Mouse (Mus musculus) CH12.LX (cell line): ENCODE results near the gene Tmem63b. TPM values are rescaled to one million over a fixed set of nuclear protein-coding genes. Genes with fewer than 3 reads are reported as not detected.
A peak's percentile ranks its signal among the peaks of the same experiment; 100 is the strongest.

Experiments
- DNase-seq: peaks from one replicate; pipeline ENCODE4 v3.0.0-alpha.2; 2013; ENCODE audit errors: extremely low read depth
- H3K27ac ChIP-seq: 2 replicates; pipeline ENCODE4 v1.5.1; 2012; ENCODE audit warnings: low read depth, mild to moderate bottlenecking, control low read depth, moderate library complexity; ENCODE audit not compliant: insufficient read depth
- H3K27me3 ChIP-seq: replicated peaks from 2 replicates; pipeline ENCODE3; 2012; ENCODE audit warnings: inconsistent platforms
- H3K36me3 ChIP-seq, 2 experiments: replicated peaks in 1 of 2; 2 replicates each; pipeline versions ENCODE3 to v1.6.1; 2012; ENCODE audit warnings: inconsistent platforms in 1 of 2, low read length in 1 of 2, mild to moderate bottlenecking in 1 of 2, mixed read lengths in 1 of 2, moderate library complexity in 1 of 2; ENCODE audit not compliant: control insufficient read depth in 1 of 2, insufficient read depth in 1 of 2
- H3K4me1 ChIP-seq, 2 experiments: 2 replicates each; pipeline ENCODE4 v1.6.1; 2012; ENCODE audit warnings: inconsistent platforms in 1 of 2, moderate library complexity in 1 of 2; ENCODE audit not compliant: insufficient read depth in 2 of 2, control insufficient read depth in 1 of 2
- H3K4me2 ChIP-seq: 2 replicates; pipeline ENCODE4 v1.6.1; 2012; ENCODE audit warnings: low read depth, mild to moderate bottlenecking, control low read depth; ENCODE audit not compliant: poor library complexity, insufficient read depth, severe bottlenecking
- H3K4me3 ChIP-seq, 3 experiments: fragments of 150-350 bp in 1 of 3; sonication (generic) in 1 of 3; replicated peaks in 1 of 3; 2 replicates each; pipeline versions ENCODE3 to v1.5.1; 2011 to 2012; ENCODE audit warnings: low read depth in 2 of 3, low read length in 2 of 3, mild to moderate bottlenecking in 2 of 3, moderate library complexity in 2 of 3, control low read depth in 1 of 3, improper control_type of control experiment in 1 of 3, inconsistent platforms in 1 of 3, mixed read lengths in 1 of 3; ENCODE audit not compliant: poor library complexity in 1 of 3
- H3K79me2 ChIP-seq: replicated peaks from 2 replicates; pipeline ENCODE4 v1.6.1; 2012; ENCODE audit warnings: mild to moderate bottlenecking, moderate library complexity; ENCODE audit not compliant: control insufficient read depth, poor library complexity, insufficient read depth, severe bottlenecking; ENCODE audit errors: extremely low read depth
- H3K9ac ChIP-seq: 2 replicates; pipeline ENCODE4 v1.6.1; 2012; ENCODE audit warnings: low read depth, mild to moderate bottlenecking, control low read depth, moderate library complexity; ENCODE audit not compliant: insufficient read depth
- H3K9me3 ChIP-seq: replicated peaks from 2 replicates; pipeline ENCODE3; 2012; ENCODE audit warnings: low read length, inconsistent platforms, mixed read lengths
- BHLHE40 ChIP-seq: IDR thresholded peaks from 2 replicates; pipeline ENCODE4 v1.6.1; 2011; ENCODE audit warnings: mild to moderate bottlenecking, low read depth, low read length, improper control_type of control experiment
- CTCF ChIP-seq, 2 experiments: IDR thresholded peaks in 1 of 2; conservative IDR thresholded peaks in 1 of 2; 2 replicates each; pipeline ENCODE4 v1.5.1; 2011 to 2012; ENCODE audit warnings: low read depth in 2 of 2, low read length in 2 of 2, improper control_type of control experiment in 1 of 2, inconsistent platforms in 1 of 2, mild to moderate bottlenecking in 1 of 2, moderate library complexity in 1 of 2
- E2F4 ChIP-seq: IDR thresholded peaks from 2 replicates; pipeline ENCODE4 v1.6.1; 2011; ENCODE audit warnings: low read depth, low read length, improper control_type of control experiment; ENCODE audit not compliant: insufficient replicate concordance
- EP300 ChIP-seq: IDR thresholded peaks from 2 replicates; pipeline ENCODE4 v1.6.1; 2011; ENCODE audit warnings: low read length, improper control_type of control experiment
- HCFC1 ChIP-seq: IDR thresholded peaks from 2 replicates; pipeline ENCODE4 v1.6.1; 2012; ENCODE audit warnings: low read depth, mild to moderate bottlenecking, inconsistent platforms, low read length, improper control_type of control experiment
- IRF4 ChIP-seq: IDR thresholded peaks from 2 replicates; pipeline ENCODE4 v1.6.1; 2014; ENCODE audit warnings: low read depth, mild to moderate bottlenecking, inconsistent platforms, low read length, improper control_type of control experiment
- KAT2A ChIP-seq: IDR thresholded peaks from 2 replicates; pipeline ENCODE4 v1.6.1; 2012; ENCODE audit warnings: low read length, improper control_type of control experiment, inconsistent platforms; ENCODE audit not compliant: insufficient replicate concordance
- MAX ChIP-seq: IDR thresholded peaks from 2 replicates; pipeline ENCODE4 v1.6.1; 2011; ENCODE audit warnings: low read length, improper control_type of control experiment
- MAZ ChIP-seq: IDR thresholded peaks from 2 replicates; pipeline ENCODE4 v1.6.1; 2012; ENCODE audit warnings: low read depth, mild to moderate bottlenecking, inconsistent platforms, low read length, improper control_type of control experiment, moderate library complexity
- MYC ChIP-seq: IDR thresholded peaks from 2 replicates; pipeline ENCODE4 v1.6.1; 2011; ENCODE audit warnings: low read depth, mild to moderate bottlenecking, improper control_type of control experiment, low read length
- NRF1 ChIP-seq: IDR thresholded peaks from 2 replicates; pipeline ENCODE4 v1.6.1; 2014; ENCODE audit warnings: low read depth, mild to moderate bottlenecking, inconsistent platforms, low read length, improper control_type of control experiment, moderate library complexity
- PAX5 ChIP-seq: IDR thresholded peaks from 2 replicates; pipeline ENCODE4 v1.6.1; 2012; ENCODE audit warnings: low read length, inconsistent platforms, mixed read lengths
- RAD21 ChIP-seq: IDR thresholded peaks from 2 replicates; pipeline ENCODE4 v1.6.1; 2011; ENCODE audit warnings: low read depth, mild to moderate bottlenecking, low read length, improper control_type of control experiment, moderate library complexity
- SMC3 ChIP-seq: IDR thresholded peaks from 2 replicates; pipeline ENCODE4 v1.6.1; 2011; ENCODE audit warnings: low read depth, low read length, improper control_type of control experiment
- TBP ChIP-seq: conservative IDR thresholded peaks from 2 replicates; pipeline ENCODE4 v1.6.1; 2011; ENCODE audit warnings: low read depth, low read length, improper control_type of control experiment
- dilution Hi-C: fragments of 300-500 bp; cut with MboI; formaldehyde crosslinking; loops from 2 replicates; pipeline ENCODE4 v1.14.3; 2020; ENCODE audit warnings: low sequenced_read_pairs; ENCODE audit not compliant: extremely low pct_unique_long_range_greater_than_20kb, extremely low pct_ligation_motif_present
- in situ Hi-C: fragments of 300-500 bp; cut with MboI; formaldehyde crosslinking; loops from 3 replicates; pipeline ENCODE4 v1.14.3; 2019; ENCODE audit warnings: low sequenced_read_pairs, low pct_ligation_motif_present, low pct_unique_long_range_greater_than_20kb, mixed read lengths
- polyA plus RNA-seq: library from polyadenylated mRNA; unstranded; fragments of >175 nt; gene quantifications from 2 replicates; pipeline ENCODE4 v1.2.1, GENCODE M21; 2012; ENCODE audit warnings: low read depth; ENCODE audit not compliant: insufficient read length
- total RNA-seq, 2 experiments: library from RNA; depleted of rRNA; stranded (reverse); fragments of 300-350 nt in 1 of 2; fragments of >200 nt in 1 of 2; gene quantifications; 2 replicates each; pipeline ENCODE4 v1.2.3; 2012 to 2014

Tmem63b gene
- total and polyA plus RNA-seq, 3 experiments = 3.5 to 10.3 (median 6.3) TPM

DNA sequence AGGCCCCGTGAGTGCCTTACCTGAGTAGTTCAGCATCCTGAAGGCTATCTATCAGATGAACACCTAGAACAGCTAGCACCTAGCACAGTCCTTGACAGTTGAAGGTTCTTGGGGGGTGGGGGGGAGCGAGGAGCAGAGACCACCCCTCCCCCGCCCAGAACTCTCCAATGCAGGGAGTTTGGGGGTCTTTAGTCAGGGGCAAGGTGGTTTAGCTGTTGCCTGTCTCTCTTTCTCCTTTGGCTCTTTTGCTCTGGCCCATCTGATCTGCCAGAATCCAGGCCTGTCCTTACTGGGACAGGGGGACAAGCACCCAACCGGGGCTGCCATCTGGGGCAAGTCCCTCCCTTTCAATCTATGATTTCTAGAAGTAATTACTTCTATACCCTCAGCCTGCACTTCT is 27.5 kb downstream of the Tmem63b start, which contains the start of gene Capn11:
Gene Capn11, minus strand, starts transcription at position 101 of the 400 bp plus-strand sequence.
- dilution Hi-C loops (no loop called here), in situ Hi-C loops (loop anchor here (25.0 kb wide), 1 partner anchor 172 kb away; the partner anchor contains the start of gene Spats1)
- H3K4me1 ChIP-seq = peaks cover 0 to 3% of the 10 kb centered on the region in 2 experiments; a peak in 2 of 4 replicates
- H3K27ac ChIP-seq = no peak within 1 kb of the TSS
- no peaks in the 10 kb centered on the region for H3K27me3 ChIP-seq
- no peak within 1 kb of the TSS for H3K4me3 ChIP-seq
- H3K9ac ChIP-seq = no peak within 1 kb of the TSS
- H3K79me2 ChIP-seq = no peaks in the 10 kb centered on the region
- DNase-seq = no peak
- H3K9me3 ChIP-seq = no peaks in the 10 kb centered on the region
- no peak for TF ChIP-seq E2F4
- TF ChIP-seq KAT2A = no peak
- no peak for TF ChIP-seq PAX5
- TF ChIP-seq EP300 = no peak
- TF ChIP-seq NRF1 = no peak
- TF ChIP-seq BHLHE40 = no peak
- TF ChIP-seq RAD21 = no peak
- no peak for TF ChIP-seq SMC3
- TF ChIP-seq IRF4 = no peak
- no peak for TF ChIP-seq CTCF (conservative IDR thresholded peaks at IDR 0.05 in 1 of 2, IDR thresholded peaks at IDR 0.05 in 1 of 2; ENCODE audit: low read depth in 2 of 2, low read length in 2 of 2)
- peaks cover 0 to 36% of the 10 kb centered on the region in 2 experiments for H3K36me3 ChIP-seq
- H3K4me2 ChIP-seq = no peak within 1 kb of the TSS

DNA sequence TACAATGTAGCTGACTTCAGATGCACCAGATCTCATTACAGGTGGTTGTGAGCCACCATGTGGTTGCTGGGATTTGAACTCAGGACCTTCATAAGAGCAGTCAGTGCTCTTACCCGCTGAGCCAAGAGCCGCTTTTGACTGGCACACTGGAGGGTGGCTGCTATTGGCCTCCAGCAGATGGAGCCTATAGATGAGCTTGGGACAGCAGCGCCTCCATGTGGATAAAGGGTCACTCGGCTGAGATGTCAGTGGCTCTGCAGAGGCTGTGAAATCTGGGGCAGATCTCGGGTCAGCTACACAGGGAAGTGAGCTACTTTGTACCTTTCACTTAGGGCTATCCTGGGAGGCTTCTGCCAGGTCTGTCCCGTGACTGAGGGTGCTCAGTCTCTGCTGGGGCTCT is 30.9 kb downstream of the Tmem63b start:
- in situ Hi-C loops = loop anchor here (25.0 kb wide), 1 partner anchor 169 kb away; the partner anchor contains the start of gene Spats1
- no peak overlapping the region for H3K27ac ChIP-seq
- DNase-seq = peak; percentile 47

More for the DNA sequence above, 30.9 kb downstream of the Tmem63b start:
- dilution Hi-C loops = no loop called here
- Histone ChIP-seq H3K36me3 (peaks cover 0 to 4% of the 10 kb centered on the region in 2 experiments), H3K79me2 (no peaks in the 10 kb centered on the region), H3K4me2 (no peak overlapping the region), H3K4me1 (no peaks in the 10 kb centered on the region), H3K9ac (no peak overlapping the region), H3K4me3 (no peak overlapping the region), H3K9me3 (no peaks in the 10 kb centered on the region), H3K27me3 (peaks cover 1% of the 10 kb centered on the region)
- TF ChIP-seq RAD21 (peak; percentile 46), HCFC1 (no peak), SMC3 (peak; percentile 52), NRF1 (no peak), TBP (0 out of 2 replicates have a peak, but pooled peaks have one; percentile 34), CTCF (conservative IDR thresholded peaks at IDR 0.05 in 1 of 2, IDR thresholded peaks at IDR 0.05 in 1 of 2; ENCODE audit: low read depth in 2 of 2, low read length in 2 of 2) (peak in 1 of 2 experiments; percentile 79; a peak in 2 of 4 replicates), E2F4 (no peak), MAX (no peak), MYC (no peak), MAZ (no peak)
